Mouse (Mus musculus) myocyte (in vitro differentiated cells): Measurements from ENCODE around the gene Plekhb2. TPM values are rescaled to one million over a fixed set of nuclear protein-coding genes. Genes with fewer than 3 reads are reported as not detected.

Experiments used
- H3K27me3 ChIP-seq: one replicate; pipeline ENCODE4 v1.6.1; 2011; ENCODE audit not compliant: control insufficient read depth, insufficient read depth, insufficient read length
- H3K36me3 ChIP-seq: one replicate; pipeline ENCODE4 v1.6.1; 2011; ENCODE audit not compliant: control insufficient read depth, insufficient read depth
- H3K4me2 ChIP-seq: one replicate; pipeline ENCODE4 v1.6.1; 2011; ENCODE audit warnings: low read depth, control low read depth
- H3K4me3 ChIP-seq: one replicate; pipeline ENCODE4 v1.5.1; 2011; ENCODE audit warnings: mild to moderate bottlenecking, control low read depth, moderate library complexity
- H3K79me2 ChIP-seq: one replicate; pipeline ENCODE4 v1.6.1; 2011; ENCODE audit not compliant: control insufficient read depth, insufficient read depth
- H3ac ChIP-seq: one replicate; pipeline ENCODE4 v1.6.1; 2011; ENCODE audit not compliant: control insufficient read depth, insufficient read length
- CEBPB ChIP-seq: IDR thresholded peaks from 2 replicates; pipeline ENCODE4 v1.6.1; 2011; ENCODE audit warnings: mild to moderate bottlenecking, moderate library complexity; ENCODE audit not compliant: poor library complexity, insufficient read depth, severe bottlenecking
- E2F4 ChIP-seq: IDR thresholded peaks from one replicate; pipeline ENCODE4 v1.6.1; 2011; ENCODE audit warnings: mild to moderate bottlenecking, control low read depth, moderate library complexity; ENCODE audit not compliant: insufficient read depth
- MAX ChIP-seq: IDR thresholded peaks from one replicate; pipeline ENCODE4 v1.6.1; 2011; ENCODE audit warnings: low read depth, mild to moderate bottlenecking, control low read depth
- MYOD1 ChIP-seq, 3 experiments: IDR thresholded peaks; one replicate each; pipeline ENCODE4 v1.6.1; 2011; ENCODE audit warnings: control low read depth in 2 of 3, low read depth in 2 of 3, mild to moderate bottlenecking in 2 of 3, moderate library complexity in 1 of 3; ENCODE audit not compliant: insufficient read length in 2 of 3, control insufficient read depth in 1 of 3
- MYOG ChIP-seq, 3 experiments: IDR thresholded peaks; one replicate each; pipeline ENCODE4 v1.6.1; 2011; ENCODE audit warnings: control low read depth in 2 of 3, low read depth in 2 of 3, mild to moderate bottlenecking in 2 of 3; ENCODE audit not compliant: insufficient read length in 2 of 3, control insufficient read depth in 1 of 3, insufficient read depth in 1 of 3
- POLR2A ChIP-seq: IDR thresholded peaks from one replicate; pipeline ENCODE4 v1.6.1; 2011; ENCODE audit warnings: low read depth, mild to moderate bottlenecking, control low read depth, moderate library complexity; ENCODE audit not compliant: insufficient read length
- POLR2AphosphoS2 ChIP-seq: IDR thresholded peaks from one replicate; pipeline ENCODE4 v1.6.1; 2011; ENCODE audit warnings: low read depth, control low read depth; ENCODE audit not compliant: insufficient read length
- REST ChIP-seq: IDR thresholded peaks from one replicate; pipeline ENCODE4 v1.6.1; 2011; ENCODE audit warnings: mild to moderate bottlenecking, control low read depth, moderate library complexity; ENCODE audit not compliant: insufficient read depth, insufficient read length
- SRF ChIP-seq: IDR thresholded peaks from one replicate; pipeline ENCODE4 v1.6.1; 2011; ENCODE audit warnings: low read depth; ENCODE audit not compliant: control insufficient read depth, insufficient read length
- TCF12 ChIP-seq: IDR thresholded peaks from one replicate; pipeline ENCODE4 v1.6.1; 2011; ENCODE audit warnings: mild to moderate bottlenecking, control low read depth; ENCODE audit not compliant: poor library complexity, insufficient read depth, severe bottlenecking
- TCF3 ChIP-seq: IDR thresholded peaks from one replicate; pipeline ENCODE4 v1.6.1; 2011; ENCODE audit warnings: low read depth, control low read depth; ENCODE audit not compliant: insufficient read length
- USF1 ChIP-seq: IDR thresholded peaks from one replicate; pipeline ENCODE4 v1.6.1; 2011; ENCODE audit warnings: low read depth, mild to moderate bottlenecking, control low read depth, moderate library complexity
- polyA plus RNA-seq: library from polyadenylated mRNA; unstranded; fragments of >200 nt; fragmentation: generic; extraction: Trizol; gene quantifications from one replicate; pipeline ENCODE4 v1.2.1, GENCODE M21; 2012; ENCODE audit warnings: missing spikeins

Plekhb2 gene
- polyA plus RNA-seq, 1 experiment, result 66.2 TPM

- H3K79me2 ChIP-seq, result peaks cover 23% of the 10 kb centered on the region
- no peak overlapping the region for H3ac ChIP-seq
- no peak overlapping the region for H3K4me3 ChIP-seq
- TF ChIP-seq E2F4 (no peak), TCF12 (no peak), REST (no peak), USF1 (no peak), SRF (no peak), POLR2A (no peak), MAX (no peak), TCF3 (no peak), CEBPB (no peak), POLR2AphosphoS2 (no peak), MYOG (IDR thresholded peaks at IDR 0.05; ENCODE audit: control insufficient read depth in 1 of 3, insufficient read depth in 1 of 3, insufficient read length in 2 of 3, low read depth in 2 of 3) (no peak), MYOD1 (IDR thresholded peaks at IDR 0.05; ENCODE audit: control insufficient read depth in 1 of 3, insufficient read length in 2 of 3, low read depth in 2 of 3) (no peak)
- peaks cover 14% of the 10 kb centered on the region for H3K36me3 ChIP-seq
- no peaks in the 10 kb centered on the region for H3K27me3 ChIP-seq
- H3K4me2 ChIP-seq, result no peak overlapping the region
Observed at GRCm38 (mm10) chr1:34860205-34860604, 10.4 kb downstream of the Plekhb2 start.

GRCm38 (mm10) chr1:34862877-34863276 is 13.1 kb downstream of the Plekhb2 start:
- Histone ChIP-seq H3K4me3 (no peak overlapping the region), H3ac (no peak overlapping the region), H3K27me3 (no peaks in the 10 kb centered on the region), H3K79me2 (peaks cover 7% of the 10 kb centered on the region), H3K4me2 (no peak overlapping the region), H3K36me3 (peaks cover 14% of the 10 kb centered on the region)
- no peak for TF ChIP-seq POLR2AphosphoS2
- TF ChIP-seq MAX, result no peak
- TF ChIP-seq E2F4, result no peak
- no peak for TF ChIP-seq SRF

GRCm38 (mm10) chr1:34863323-34863722 is 13.5 kb downstream of the Plekhb2 start:
- H3K36me3 ChIP-seq, result peaks cover 14% of the 10 kb centered on the region

DNA sequence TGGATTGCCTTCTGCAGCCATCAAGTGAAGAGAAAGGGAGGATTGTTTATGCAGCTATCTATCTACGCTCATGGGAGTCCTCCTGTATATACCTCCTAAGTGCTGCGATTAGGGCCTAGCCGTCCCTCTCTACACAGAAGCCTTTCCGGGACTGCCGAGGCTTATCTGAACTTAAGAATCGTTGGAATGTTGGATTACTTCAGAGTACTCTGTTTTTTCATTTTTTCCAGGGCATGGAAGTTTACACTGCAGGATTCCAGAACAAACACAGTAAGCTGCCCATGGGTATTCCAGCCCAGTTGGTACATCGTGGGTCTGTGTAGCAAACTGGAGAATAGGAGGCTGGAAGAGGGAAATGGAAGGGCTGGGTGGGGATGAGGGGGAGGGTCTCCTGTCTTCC is 14.5 kb downstream of the Plekhb2 start:
- Histone ChIP-seq H3K27me3 (no peaks in the 10 kb centered on the region), H3K79me2 (no peaks in the 10 kb centered on the region), H3K4me2 (no peak overlapping the region), H3ac (no peak overlapping the region), H3K4me3 (no peak overlapping the region), H3K36me3 (peaks cover 11% of the 10 kb centered on the region)
- TF ChIP-seq MYOG (IDR thresholded peaks at IDR 0.05; ENCODE audit: control insufficient read depth in 1 of 3, insufficient read depth in 1 of 3, insufficient read length in 2 of 3, low read depth in 2 of 3) (no peak), CEBPB (no peak), REST (no peak), TCF12 (no peak), USF1 (no peak), TCF3 (no peak), POLR2AphosphoS2 (no peak), MAX (no peak), MYOD1 (IDR thresholded peaks at IDR 0.05; ENCODE audit: control insufficient read depth in 1 of 3, insufficient read length in 2 of 3, low read depth in 2 of 3) (no peak), SRF (no peak), POLR2A (no peak), E2F4 (no peak)

More at GRCm38 (mm10) chr1:34863323-34863722, 13.5 kb downstream of the Plekhb2 start:
- peaks cover 3% of the 10 kb centered on the region for H3K79me2 ChIP-seq
- no peak overlapping the region for H3K4me2 ChIP-seq
- H3ac ChIP-seq, result no peak overlapping the region
- TF ChIP-seq POLR2AphosphoS2 (no peak), SRF (no peak), CEBPB (no peak), MYOD1 (IDR thresholded peaks at IDR 0.05; ENCODE audit: control insufficient read depth in 1 of 3, insufficient read length in 2 of 3, low read depth in 2 of 3) (no peak), REST (no peak), MYOG (IDR thresholded peaks at IDR 0.05; ENCODE audit: control insufficient read depth in 1 of 3, insufficient read depth in 1 of 3, insufficient read length in 2 of 3, low read depth in 2 of 3) (no peak), POLR2A (no peak), MAX (no peak), TCF3 (no peak), E2F4 (no peak), USF1 (no peak), TCF12 (no peak)
- H3K27me3 ChIP-seq, result no peaks in the 10 kb centered on the region
- no peak overlapping the region for H3K4me3 ChIP-seq

DNA sequence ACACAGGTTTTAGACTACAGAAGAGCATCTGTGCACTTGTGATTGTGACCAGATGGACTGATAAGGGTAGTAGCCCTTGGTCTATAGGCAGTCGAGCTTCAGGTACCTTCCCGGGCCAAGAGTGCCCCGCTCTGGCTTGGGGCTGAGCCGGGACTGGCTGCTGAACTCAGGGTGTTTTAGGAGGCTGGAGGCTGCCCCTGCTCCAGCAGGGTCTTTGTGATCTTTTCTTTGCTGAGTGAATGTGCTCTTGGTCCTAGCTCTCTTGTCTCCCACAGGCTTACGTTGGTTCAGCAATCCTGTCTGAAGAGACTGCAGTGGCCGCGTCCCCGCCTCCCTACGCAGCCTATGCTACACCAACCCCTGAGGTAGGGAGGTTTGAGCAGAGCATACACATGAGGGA is 16.1 kb downstream of the Plekhb2 start:
- no peak for TF ChIP-seq REST
- TF ChIP-seq TCF12, result no peak
- no peak for TF ChIP-seq MAX
- no peak for TF ChIP-seq TCF3
- no peak for TF ChIP-seq USF1
- no peak for TF ChIP-seq CEBPB
- no peak for TF ChIP-seq MYOG (IDR thresholded peaks at IDR 0.05; ENCODE audit: control insufficient read depth in 1 of 3, insufficient read depth in 1 of 3, insufficient read length in 2 of 3, low read depth in 2 of 3)
- TF ChIP-seq SRF, result no peak
- no peak for TF ChIP-seq POLR2A
- no peak for TF ChIP-seq E2F4
- no peak for TF ChIP-seq POLR2AphosphoS2
- no peak for TF ChIP-seq MYOD1 (IDR thresholded peaks at IDR 0.05; ENCODE audit: control insufficient read depth in 1 of 3, insufficient read length in 2 of 3, low read depth in 2 of 3)
- no peaks in the 10 kb centered on the region for H3K79me2 ChIP-seq
- H3ac ChIP-seq, result no peak overlapping the region
- H3K36me3 ChIP-seq, result peaks cover 20% of the 10 kb centered on the region
- no peak overlapping the region for H3K4me3 ChIP-seq
- no peak overlapping the region for H3K4me2 ChIP-seq
- H3K27me3 ChIP-seq, result no peaks in the 10 kb centered on the region
